15 mouse cellular contexts compared by ENCODE assay signal in the genomic region with DNA sequence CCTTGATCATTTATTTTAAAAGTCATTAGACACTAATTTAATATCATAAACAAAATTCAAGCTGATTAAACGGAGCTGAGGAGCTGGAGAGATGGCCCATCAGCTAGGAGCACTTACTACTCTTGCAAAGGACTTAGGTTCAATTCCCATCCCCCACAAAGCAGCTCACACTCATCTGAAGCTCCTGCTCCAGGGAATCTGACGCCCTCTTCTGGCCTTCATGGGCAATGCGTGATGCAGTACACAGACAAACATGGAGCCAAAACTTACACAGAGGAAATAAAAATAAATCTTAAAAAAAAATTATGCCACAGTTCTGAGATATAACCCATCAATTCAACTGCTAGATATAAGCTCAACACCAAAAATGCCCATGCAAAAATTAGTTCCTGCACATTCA. TPM values are rescaled to one million over a fixed set of nuclear protein-coding genes. Genes with fewer than 3 reads are reported as not detected.
DNase-seq lines count a peak whose midpoint lies in the region; ATAC-seq and TF ChIP-seq lines count a peak whose summit lies in the region.
"Had no signal": no experiment of that assay in that cellular context is flagged by ENCODE, and none has a peak within 500 bp of the region (broad histone marks: within the 10 kb centered on the region; RNA-seq: fewer than 3 reads in every experiment).

No protein-coding gene starts in this region.

- peak; percentile 28 for DNase-seq in embryo, embryonic 10.5 days (ENCODE audit: low spot score)
- DNase-seq in embryo, embryonic 9.5 days (ENCODE audit: extremely low spot score), result no peak
- DNase-seq in liver, adult 2 months (ENCODE audit: extremely low read depth, low read depth, low spot score), result peak; percentile 24
- peak; percentile 64 for DNase-seq in R1 (ENCODE audit: low read depth, low spot score)
- no peak for DNase-seq in hindbrain, embryonic 14.5 days (ENCODE audit: low spot score)
- DNase-seq in right cerebral cortex, postnatal 36 days (ENCODE audit: low spot score in 2 of 2), result no peak
- DNase-seq: cerebellum, adult 11 months; layer of hippocampus, adult 9-11 months; right cerebral cortex, postnatal 4 days had no signal

- no peaks in the 10 kb centered on the region for H3K27me3 ChIP-seq in liver, adult 2 months (ENCODE audit: control insufficient read depth, insufficient read depth, low read length)
- H3K27me3 ChIP-seq in liver, embryonic 12.5 days (replicated peaks), result peaks cover 10% of the 10 kb centered on the region; the same call in 1 of the 2 replicates
- H3K27me3 ChIP-seq in hindbrain, embryonic 14.5 days (ENCODE audit: control insufficient read depth, insufficient read depth, low read length), result no peaks in the 10 kb centered on the region
- H3K27me3 ChIP-seq: hindbrain, embryonic 15.5 days; limb, embryonic 15.5 days; neural tube, embryonic 15.5 days had no signal

- no peaks in the 10 kb centered on the region for H3K79me2 ChIP-seq in liver, adult 2 months (ENCODE audit: control insufficient read depth, insufficient read depth, low read length)

- H3K4me2 ChIP-seq in liver, embryonic 12.5 days, result no peak overlapping the region
- no peak overlapping the region for H3K4me2 ChIP-seq in hindbrain, embryonic 14.5 days (replicated peaks)
- H3K4me2 ChIP-seq: hindbrain, embryonic 15.5 days; limb, embryonic 15.5 days; midbrain, embryonic 11.5 days; neural tube, embryonic 15.5 days had no signal

- H3K9me3 ChIP-seq in liver, embryonic 12.5 days (replicated peaks), result no peaks in the 10 kb centered on the region
- no peaks in the 10 kb centered on the region for H3K9me3 ChIP-seq in hindbrain, embryonic 14.5 days (ENCODE audit: control insufficient read depth, low read length)
- H3K9me3 ChIP-seq: hindbrain, embryonic 15.5 days; limb, embryonic 15.5 days; neural tube, embryonic 15.5 days had no signal

- no peak for ATAC-seq in liver, embryonic 12.5 days
- 0 out of 2 replicates have a peak, but pooled peaks have one; percentile 65 for ATAC-seq in megakaryocyte-erythroid progenitor cell, adult 5-6 weeks (replicated peaks; ENCODE audit: low FRiP score, low TSS enrichment, poor library complexity, severe bottlenecking)
- no peak for ATAC-seq in hindbrain, embryonic 14.5 days (ENCODE audit: low FRiP score)

- TF ChIP-seq POLR2A in liver, adult 2 months (IDR thresholded peaks at IDR 0.05; ENCODE audit: extremely low read depth, insufficient read depth, low read length), result no peak

- 42% methylated on average over 3 of the region's 3 CpGs for WGBS in liver, adult 2 months
- 15% methylated on average over 3 of the region's 3 CpGs for WGBS in liver, embryonic 12.5 days (ENCODE audit: insufficient replicate concordance)
- WGBS in hindbrain, embryonic 14.5 days, result 22% methylated on average over 3 of the region's 3 CpGs

- H3K9ac ChIP-seq in liver, adult 2 months (ENCODE audit: low read depth, low read length), result no peak overlapping the region
- H3K9ac ChIP-seq in liver, embryonic 12.5 days, result no peak overlapping the region
- H3K9ac ChIP-seq in hindbrain, embryonic 14.5 days, result no peak overlapping the region
- H3K9ac ChIP-seq: hindbrain, embryonic 15.5 days; limb, embryonic 15.5 days; neural tube, embryonic 15.5 days had no signal

- H3K4me3 ChIP-seq in liver, adult 2 months (ENCODE audit: insufficient read depth, low read depth, low read length), result no peak overlapping the region
- H3K4me3 ChIP-seq in liver, embryonic 12.5 days, result no peak overlapping the region
- no peak overlapping the region for H3K4me3 ChIP-seq in hindbrain, embryonic 14.5 days (replicated peaks; ENCODE audit: low read length)
- H3K4me3 ChIP-seq: hindbrain, embryonic 15.5 days; limb, embryonic 15.5 days; neural tube, embryonic 15.5 days had no signal

- H3K27ac ChIP-seq in liver, adult 2 months (replicated peaks; ENCODE audit: insufficient read depth, low read depth, low read length), result no peak overlapping the region
- H3K27ac ChIP-seq in liver, embryonic 12.5 days, result no peak overlapping the region
- no peak overlapping the region for H3K27ac ChIP-seq in hindbrain, embryonic 14.5 days
- H3K27ac ChIP-seq: hindbrain, embryonic 15.5 days; limb, embryonic 15.5 days; neural tube, embryonic 15.5 days had no signal

- no peaks in the 10 kb centered on the region for H3K4me1 ChIP-seq in liver, adult 2 months (ENCODE audit: control insufficient read depth, insufficient read depth, low read length)
- peaks cover 17% of the 10 kb centered on the region for H3K4me1 ChIP-seq in liver, embryonic 12.5 days
- H3K4me1 ChIP-seq in hindbrain, embryonic 14.5 days (replicated peaks; ENCODE audit: control insufficient read depth, insufficient read depth, low read length), result no peaks in the 10 kb centered on the region
- H3K4me1 ChIP-seq: hindbrain, embryonic 15.5 days; limb, embryonic 15.5 days; neural tube, embryonic 15.5 days had no signal

- H3K36me3 ChIP-seq in liver, adult 2 months (ENCODE audit: control insufficient read depth, insufficient read depth, low read length), result no peaks in the 10 kb centered on the region
- peaks cover 17% of the 10 kb centered on the region for H3K36me3 ChIP-seq in liver, embryonic 12.5 days
- peaks cover 6% of the 10 kb centered on the region for H3K36me3 ChIP-seq in hindbrain, embryonic 14.5 days (replicated peaks; ENCODE audit: control insufficient read depth, insufficient read depth)
- H3K36me3 ChIP-seq: hindbrain, embryonic 15.5 days had no signal

- peak; percentile 58 for TF ChIP-seq CTCF in liver, adult 2 months (IDR thresholded peaks at IDR 0.05; ENCODE audit: low read depth, low read length)

RNA-seq across cellular contexts. Expression of a gene that starts 11.8 kb away (rescaled TPM):
- total RNA-seq in liver, adult 2 months (2014; rRNA removed), result 5.3 and 6.4 TPM in 2 replicates
- polyA plus RNA-seq in liver, adult 2 months (2012; rRNA removed), result 6.8 and 7.3 TPM in 2 replicates
- 14.2 and 14.5 TPM in 2 replicates for polyA plus RNA-seq in liver, embryonic 12.5 days (2016; fragmentation: Nextera tagmentation; extraction: Ambion mirVana)
- 14.3 and 26.1 TPM in 2 replicates for total RNA-seq in megakaryocyte-erythroid progenitor cell, adult 5-6 weeks (2014; fragmentation: Nextera tagmentation)
- 11.2 and 11.9 TPM in 2 replicates for total RNA-seq in megakaryocyte-erythroid progenitor cell, adult 5-6 weeks (2017)
- polyA plus RNA-seq in hindbrain, embryonic 14.5 days (2014; fragmentation: Nextera tagmentation; extraction: Ambion mirVana), result 3.4 and 3.7 TPM in 2 replicates

RNA-seq across cellular contexts. Expression of a gene that starts 15.5 kb away (rescaled TPM):
- 0.07 and 0.83 TPM in 2 replicates for total RNA-seq in liver, adult 2 months (2014; rRNA removed)
- polyA plus RNA-seq in liver, adult 2 months (2012; rRNA removed), result 0.02 and 0.07 TPM in 2 replicates
- polyA plus RNA-seq in liver, embryonic 12.5 days (2016; fragmentation: Nextera tagmentation; extraction: Ambion mirVana), result 0.42 and 0.51 TPM in 2 replicates
- 0.37 and 0.52 TPM in 2 replicates for total RNA-seq in megakaryocyte-erythroid progenitor cell, adult 5-6 weeks (2014; fragmentation: Nextera tagmentation)
- total RNA-seq in megakaryocyte-erythroid progenitor cell, adult 5-6 weeks (2017), result under 0.01 and 0.23 TPM in 2 replicates
- polyA plus RNA-seq in hindbrain, embryonic 14.5 days (2014; fragmentation: Nextera tagmentation; extraction: Ambion mirVana), result 0.63 and 0.71 TPM in 2 replicates

RNA-seq across cellular contexts. Expression of a gene that starts 31.3 kb away (rescaled TPM):
- total RNA-seq in liver, adult 2 months (2014; rRNA removed), result 0.40 and 0.46 TPM in 2 replicates
- polyA plus RNA-seq in liver, adult 2 months (2012; rRNA removed), result 0.66 and 0.76 TPM in 2 replicates
- polyA plus RNA-seq in liver, embryonic 12.5 days (2016; fragmentation: Nextera tagmentation; extraction: Ambion mirVana), result 0.10 and 0.14 TPM in 2 replicates
- 0.55 TPM in 1 of 2 replicates, not detected in the other for total RNA-seq in megakaryocyte-erythroid progenitor cell, adult 5-6 weeks (2014; fragmentation: Nextera tagmentation)
- total RNA-seq in megakaryocyte-erythroid progenitor cell, adult 5-6 weeks (2017), result not detected in 2 replicates
- polyA plus RNA-seq in hindbrain, embryonic 14.5 days (2014; fragmentation: Nextera tagmentation; extraction: Ambion mirVana), result 0.12 and 0.35 TPM in 2 replicates
- polyA plus RNA-seq: midbrain, embryonic 11.5 days had no signal

RNA-seq across cellular contexts. Expression of a gene that starts 40.3 kb away (rescaled TPM):
- total RNA-seq in liver, adult 2 months (2014; rRNA removed), result 46.2 and 48.3 TPM in 2 replicates
- 48.7 and 69.7 TPM in 2 replicates for polyA plus RNA-seq in liver, adult 2 months (2012; rRNA removed)
- polyA plus RNA-seq in liver, embryonic 12.5 days (2016; fragmentation: Nextera tagmentation; extraction: Ambion mirVana), result 73.7 and 81.3 TPM in 2 replicates
- total RNA-seq in megakaryocyte-erythroid progenitor cell, adult 5-6 weeks (2014; fragmentation: Nextera tagmentation), result 72.9 and 91.5 TPM in 2 replicates
- total RNA-seq in megakaryocyte-erythroid progenitor cell, adult 5-6 weeks (2017), result 52.0 and 72.3 TPM in 2 replicates
- polyA plus RNA-seq in hindbrain, embryonic 14.5 days (2014; fragmentation: Nextera tagmentation; extraction: Ambion mirVana), result 248 and 249 TPM in 2 replicates

RNA-seq across cellular contexts. Expression of a gene that starts 50.6 kb away (rescaled TPM):
- 25.1 and 28.1 TPM in 2 replicates for total RNA-seq in liver, adult 2 months (2014; rRNA removed)
- polyA plus RNA-seq in liver, adult 2 months (2012; rRNA removed), result 26.2 and 37.7 TPM in 2 replicates
- polyA plus RNA-seq in liver, embryonic 12.5 days (2016; fragmentation: Nextera tagmentation; extraction: Ambion mirVana), result 78.3 and 82.8 TPM in 2 replicates
- total RNA-seq in megakaryocyte-erythroid progenitor cell, adult 5-6 weeks (2014; fragmentation: Nextera tagmentation), result 49.2 and 76.8 TPM in 2 replicates
- 57.4 and 106 TPM in 2 replicates for total RNA-seq in megakaryocyte-erythroid progenitor cell, adult 5-6 weeks (2017)
- 88.2 and 98.7 TPM in 2 replicates for polyA plus RNA-seq in hindbrain, embryonic 14.5 days (2014; fragmentation: Nextera tagmentation; extraction: Ambion mirVana)

Comparison
In these comparisons a context has a peak if more than half of its experiments do, and no peak if none do; other contexts are left out.
1. DNase-seq: peak in embryo, embryonic 10.5 days (single experiment), liver, adult 2 months (single experiment) and R1 (single experiment); none in embryo, embryonic 9.5 days (single experiment), hindbrain, embryonic 14.5 days (single experiment) and right cerebral cortex, postnatal 36 days (0 of 2).